Mouse (Mus musculus) liver, embryonic 12.5 days (tissue): ENCODE results near the gene Ngp. TPM values are rescaled to one million over a fixed set of nuclear protein-coding genes. Genes with fewer than 3 reads are reported as not detected.
"Not testable (repeated sequence)": the region's sequence is repeated elsewhere in the genome, so short reads cannot be mapped to it uniquely, and the experiment has no call there.

Experiments used
- ATAC-seq: fragments of 200-750 bp; cut with Nextera tagmentation; 2 replicates; pipeline ENCODE4 v1.8.0; 2017; ENCODE audit warnings: moderate number of reproducible peaks, mild to moderate bottlenecking, moderate library complexity
- H3K27ac ChIP-seq: fragments of 300-500 bp; sonication (generic); 2 replicates; pipeline ENCODE4 v1.5.1; 2016; ENCODE audit warnings: mild to moderate bottlenecking
- H3K27me3 ChIP-seq: fragments of 300-500 bp; sonication (generic); replicated peaks from 2 replicates; pipeline ENCODE4 v1.6.1; 2016; ENCODE audit warnings: mild to moderate bottlenecking, moderate library complexity
- H3K36me3 ChIP-seq: fragments of 300-500 bp; sonication (generic); 2 replicates; pipeline ENCODE4 v1.6.1; 2016; ENCODE audit warnings: mild to moderate bottlenecking, moderate library complexity
- H3K4me1 ChIP-seq: fragments of 300-500 bp; sonication (generic); 2 replicates; pipeline ENCODE4 v1.6.1; 2016
- H3K4me2 ChIP-seq: fragments of 300-500 bp; sonication (generic); 2 replicates; pipeline ENCODE4 v1.6.1; 2016; ENCODE audit warnings: mild to moderate bottlenecking, moderate library complexity
- H3K4me3 ChIP-seq: fragments of 300-500 bp; sonication (generic); 2 replicates; pipeline ENCODE4 v1.5.1; 2016; ENCODE audit warnings: mild to moderate bottlenecking, moderate library complexity
- H3K9ac ChIP-seq: fragments of 300-500 bp; sonication (generic); 2 replicates; pipeline ENCODE4 v1.6.1; 2016; ENCODE audit warnings: mild to moderate bottlenecking, moderate library complexity
- H3K9me3 ChIP-seq: fragments of 300-500 bp; sonication (generic); replicated peaks from 2 replicates; pipeline ENCODE4 v1.6.1; 2016; ENCODE audit warnings: mild to moderate bottlenecking, moderate library complexity
- WGBS: fragments of 180-500 bp; shearing (Covaris S2); methylation state at CpG from one replicate; pipeline ENCODE4 v1.1.7; 2016; ENCODE audit not compliant: insufficient replicate concordance; 5-methylcytosine and 5-hydroxymethylcytosine counted together
- polyA plus RNA-seq: library from polyadenylated mRNA; unstranded; fragments of >200 nt; fragmentation: Nextera tagmentation; extraction: Ambion mirVana; gene quantifications from 2 replicates; pipeline ENCODE4 v1.2.1, GENCODE M21; 2016

Gene Ngp
- 38.3 and 43.4 TPM in 2 replicates for polyA plus RNA-seq

GRCm38 (mm10) chr9:110419511-110420112 is at the start of gene Ngp:
Ngp (plus strand) TSS chr9:110419747.
- ATAC-seq: no peak
- no peaks in the 10 kb centered on the region for H3K27me3 ChIP-seq
- no peaks in the 10 kb centered on the region for H3K36me3 ChIP-seq
- H3K9ac ChIP-seq: no peak within 1 kb of the TSS
- H3K4me2 ChIP-seq: no peak within 1 kb of the TSS
- no peak within 1 kb of the TSS for H3K27ac ChIP-seq
- WGBS: 68% methylated on average over 12 of the region's 12 CpGs
- no peak within 1 kb of the TSS for H3K4me3 ChIP-seq
- no peaks in the 10 kb centered on the region for H3K9me3 ChIP-seq
- H3K4me1 ChIP-seq: no peaks in the 10 kb centered on the region

- Histone ChIP-seq H3K4me1 (peaks cover 4% of the 10 kb centered on the region; the same call in 1 of the 2 replicates), H3K4me3 (no peak overlapping the region), H3K27ac (no peak overlapping the region), H3K27me3 (no peaks in the 10 kb centered on the region), H3K4me2 (no peak overlapping the region), H3K9ac (no peak overlapping the region), H3K36me3 (peaks cover 49% of the 10 kb centered on the region), H3K9me3 (no peaks in the 10 kb centered on the region)
- ATAC-seq: no peak
- 86% methylated on average over 3 of the region's 3 CpGs for WGBS
Measured at GRCm38 (mm10) chr9:110369860-110370259, 49.7 kb upstream of the Ngp start.

- WGBS: 81% methylated on average over 13 of the region's 13 CpGs
- Histone ChIP-seq H3K4me3 (no peak overlapping the region), H3K27ac (no peak overlapping the region), H3K9me3 (no peaks in the 10 kb centered on the region), H3K27me3 (no peaks in the 10 kb centered on the region), H3K4me1 (no peaks in the 10 kb centered on the region), H3K4me2 (no peak overlapping the region), H3K9ac (no peak overlapping the region), H3K36me3 (peaks cover 61% of the 10 kb centered on the region)
- ATAC-seq: no peak
Measured at GRCm38 (mm10) chr9:110373871-110374270, 45.7 kb upstream of the Ngp start.

GRCm38 (mm10) chr9:110375668-110376067 is 43.9 kb upstream of the Ngp start:
- peaks cover 4% of the 10 kb centered on the region; the same call in 1 of the 2 replicates for H3K4me1 ChIP-seq
- WGBS: 84% methylated on average over 3 of the region's 3 CpGs
- H3K27me3 ChIP-seq: no peaks in the 10 kb centered on the region
- ATAC-seq: no peak
- H3K9ac ChIP-seq: no peak overlapping the region
- H3K36me3 ChIP-seq: peaks cover 79% of the 10 kb centered on the region
- H3K4me3 ChIP-seq: no peak overlapping the region
- H3K9me3 ChIP-seq: no peaks in the 10 kb centered on the region
- H3K27ac ChIP-seq: no peak overlapping the region
- H3K4me2 ChIP-seq: no peak overlapping the region

GRCm38 (mm10) chr9:110377655-110378054 is 41.9 kb upstream of the Ngp start:
- Histone ChIP-seq H3K36me3 (peaks cover 90% of the 10 kb centered on the region), H3K4me1 (peaks cover 11% of the 10 kb centered on the region; the same call in 1 of the 2 replicates)
- WGBS: 82% methylated on average over 12 of the region's 15 CpGs
- not testable (repeated sequence) for H3K27ac ChIP-seq, H3K4me2 ChIP-seq, H3K9ac ChIP-seq, H3K27me3 ChIP-seq, H3K4me3 ChIP-seq, ATAC-seq, H3K9me3 ChIP-seq

GRCm38 (mm10) chr9:110379361-110379760 is 40.2 kb upstream of the Ngp start:
- H3K27me3 ChIP-seq: no peaks in the 10 kb centered on the region
- no peaks in the 10 kb centered on the region for H3K9me3 ChIP-seq
- ATAC-seq: no peak
- H3K4me2 ChIP-seq: no peak overlapping the region
- WGBS: 84% methylated on average over 8 of the region's 8 CpGs
- H3K4me1 ChIP-seq: peaks cover 11% of the 10 kb centered on the region; the same call in 1 of the 2 replicates
- peaks cover 91% of the 10 kb centered on the region for H3K36me3 ChIP-seq
- H3K9ac ChIP-seq: no peak overlapping the region
- H3K4me3 ChIP-seq: no peak overlapping the region
- H3K27ac ChIP-seq: no peak overlapping the region

GRCm38 (mm10) chr9:110380662-110381061 is 38.9 kb upstream of the Ngp start:
- H3K4me2 ChIP-seq: peak overlapping the region; percentile 26; the same call in 1 of the 2 replicates
- H3K36me3 ChIP-seq: peaks cover 97% of the 10 kb centered on the region
- H3K9ac ChIP-seq: no peak overlapping the region
- WGBS: 54% methylated on average over 21 of the region's 21 CpGs
- no peak overlapping the region for H3K27ac ChIP-seq
- peaks cover 11% of the 10 kb centered on the region; the same call in 1 of the 2 replicates for H3K4me1 ChIP-seq
- H3K9me3 ChIP-seq: no peaks in the 10 kb centered on the region
- ATAC-seq: 0 out of 2 replicates have a peak, but pooled peaks have one; percentile 29
- no peak overlapping the region for H3K4me3 ChIP-seq
- H3K27me3 ChIP-seq: no peaks in the 10 kb centered on the region

GRCm38 (mm10) chr9:110381292-110381691 is 38.3 kb upstream of the Ngp start:
- peaks cover 98% of the 10 kb centered on the region for H3K36me3 ChIP-seq
- no peak for ATAC-seq
- 83% methylated on average over 12 of the region's 12 CpGs for WGBS
- no peaks in the 10 kb centered on the region for H3K27me3 ChIP-seq
- H3K9ac ChIP-seq: no peak overlapping the region
- H3K9me3 ChIP-seq: no peaks in the 10 kb centered on the region
- H3K27ac ChIP-seq: no peak overlapping the region
- H3K4me1 ChIP-seq: peaks cover 11% of the 10 kb centered on the region; the same call in 1 of the 2 replicates
- no peak overlapping the region for H3K4me2 ChIP-seq
- H3K4me3 ChIP-seq: no peak overlapping the region

GRCm38 (mm10) chr9:110384369-110384929 is 35.1 kb upstream of the Ngp start:
- no peak for ATAC-seq
- Histone ChIP-seq H3K27me3 (no peaks in the 10 kb centered on the region), H3K4me2 (no peak overlapping the region), H3K36me3 (peaks cover 98% of the 10 kb centered on the region), H3K4me1 (peaks cover 11% of the 10 kb centered on the region; the same call in 1 of the 2 replicates), H3K4me3 (no peak overlapping the region), H3K9ac (no peak overlapping the region), H3K27ac (no peak overlapping the region), H3K9me3 (no peaks in the 10 kb centered on the region)
- whole genome bisulfite sequencing: 87% methylated on average over 7 of the region's 7 CpGs

GRCm38 (mm10) chr9:110388011-110388410 is 31.5 kb upstream of the Ngp start:
- Histone ChIP-seq H3K4me1 (peaks cover 5% of the 10 kb centered on the region; the same call in 1 of the 2 replicates), H3K4me2 (no peak overlapping the region), H3K9me3 (no peaks in the 10 kb centered on the region), H3K27ac (no peak overlapping the region), H3K9ac (no peak overlapping the region), H3K27me3 (no peaks in the 10 kb centered on the region), H3K4me3 (no peak overlapping the region), H3K36me3 (peaks cover 100% of the 10 kb centered on the region)
- 76% methylated on average over 7 of the region's 7 CpGs for WGBS
- no peak for ATAC-seq

GRCm38 (mm10) chr9:110390843-110391242 is 28.7 kb upstream of the Ngp start:
- Histone ChIP-seq H3K4me2 (no peak overlapping the region), H3K9ac (no peak overlapping the region), H3K4me3 (no peak overlapping the region), H3K27ac (no peak overlapping the region), H3K36me3 (peaks cover 95% of the 10 kb centered on the region), H3K9me3 (no peaks in the 10 kb centered on the region), H3K27me3 (no peaks in the 10 kb centered on the region), H3K4me1 (peaks cover 5% of the 10 kb centered on the region; the same call in 1 of the 2 replicates)
- ATAC-seq: peak; percentile 28; the same call in 1 of the 2 replicates
- WGBS: 41% methylated on average over 3 of the region's 3 CpGs

GRCm38 (mm10) chr9:110393295-110393694 is 26.3 kb upstream of the Ngp start:
- ATAC-seq: no peak
- WGBS: 79% methylated on average over 4 of the region's 4 CpGs
- H3K9ac ChIP-seq: no peak overlapping the region
- H3K27ac ChIP-seq: no peak overlapping the region
- no peaks in the 10 kb centered on the region for H3K27me3 ChIP-seq
- H3K4me3 ChIP-seq: no peak overlapping the region
- H3K4me1 ChIP-seq: peaks cover 5% of the 10 kb centered on the region; the same call in 1 of the 2 replicates
- no peak overlapping the region for H3K4me2 ChIP-seq
- H3K36me3 ChIP-seq: peaks cover 89% of the 10 kb centered on the region
- no peaks in the 10 kb centered on the region for H3K9me3 ChIP-seq
